Mouse (Mus musculus) left cerebral cortex, postnatal 10 days (tissue): Measurements from ENCODE around the gene Trim8. TPM values are rescaled to one million over a fixed set of nuclear protein-coding genes. Genes with fewer than 3 reads are reported as not detected.
A peak's percentile ranks its signal among the peaks of the same experiment; 100 is the strongest.

Experiments
- DNase-seq, 2 experiments: peaks; one replicate each; pipeline ENCODE4 v3.0.0; 2021 to 2022; ENCODE audit warnings: low spot score in 2 of 2, mixed read lengths in 1 of 2; ENCODE audit errors: extremely low spot score in 1 of 2
- intact Hi-C: fragments of 180-260 bp; cut with DNase I; formaldehyde crosslinking; loops from one replicate; pipeline ENCODE4 v1.15.1; 2025
- total RNA-seq, 2 experiments: library from RNA; stranded (reverse); gene quantifications; 2 replicates each; pipeline ENCODE4 v1.2.3; 2021

The Trim8 gene
- total RNA-seq, 2 experiments from 2014 or later: 101 to 108 TPM

- DNase-seq: peak in 1 of 2 experiments; percentile 51
- intact Hi-C loops: loop anchor here (2.0 kb wide), 1 partner anchor 29 kb away; no protein-coding TSS in a partner anchor
These were observed 29.8 kb downstream of the Trim8 start for GRCm38 (mm10) chr19:46531071-46532030.

- DNase-seq: peak in 1 of 2 experiments; percentile 74
- intact Hi-C loops: no loop called here
These were observed 30.7 kb downstream of the Trim8 start for GRCm38 (mm10) chr19:46532031-46532688.

- no peak for DNase-seq
- intact Hi-C loops: no loop called here
These were observed 31.6 kb downstream of the Trim8 start for GRCm38 (mm10) chr19:46533066-46533465.

GRCm38 (mm10) chr19:46533525-46533924, 32.0 kb downstream of the Trim8 start:
- DNase-seq: no peak

GRCm38 (mm10) chr19:46534542-46535098, 33.1 kb downstream of the Trim8 start:
- intact Hi-C loops: no loop called here
- DNase-seq: no peak

More at GRCm38 (mm10) chr19:46533525-46533924, 32.0 kb downstream of the Trim8 start:
- intact Hi-C loops: no loop called here

GRCm38 (mm10) chr19:46537357-46537756, 35.9 kb downstream of the Trim8 start:
- intact Hi-C loops: no loop called here
- no peak for DNase-seq

- no peak for DNase-seq
- intact Hi-C loops: no loop called here
These were observed 36.7 kb downstream of the Trim8 start for GRCm38 (mm10) chr19:46538213-46538612.

GRCm38 (mm10) chr19:46542750-46543149, 41.2 kb downstream of the Trim8 start:
- intact Hi-C loops: no loop called here
- no peak for DNase-seq

GRCm38 (mm10) chr19:46547565-46547964, 46.1 kb downstream of the Trim8 start:
- no peak for DNase-seq
- intact Hi-C loops: no loop called here

- intact Hi-C loops: no loop called here
- no peak for DNase-seq
These were observed 46.6 kb downstream of the Trim8 start for GRCm38 (mm10) chr19:46548110-46548509.

- no peak for DNase-seq
- intact Hi-C loops: no loop called here
These were observed 48.9 kb downstream of the Trim8 start for GRCm38 (mm10) chr19:46550385-46550784.

- intact Hi-C loops: no loop called here
- DNase-seq: no peak
These were observed 51.0 kb downstream of the Trim8 start for GRCm38 (mm10) chr19:46552496-46552895.

GRCm38 (mm10) chr19:46553541-46553955, 52.0 kb downstream of the Trim8 start:
- DNase-seq: peak in 1 of 2 experiments; percentile 79

GRCm38 (mm10) chr19:46558009-46558408, 56.5 kb downstream of the Trim8 start:
- intact Hi-C loops: no loop called here
- DNase-seq: no peak

More at GRCm38 (mm10) chr19:46553541-46553955, 52.0 kb downstream of the Trim8 start:
- intact Hi-C loops: no loop called here

- intact Hi-C loops: no loop called here
- DNase-seq: no peak
These were observed 57.1 kb downstream of the Trim8 start for GRCm38 (mm10) chr19:46558631-46559030.

- intact Hi-C loops: no loop called here
- peak; percentile 34 to 69 for DNase-seq
These were observed 60.6 kb downstream of the Trim8 start for GRCm38 (mm10) chr19:46562132-46562531.

- intact Hi-C loops: no loop called here
- no peak for DNase-seq
These were observed 61.3 kb downstream of the Trim8 start for GRCm38 (mm10) chr19:46562581-46563515.

GRCm38 (mm10) chr19:46563603-46564002, 62.1 kb downstream of the Trim8 start:
- no peak for DNase-seq
- intact Hi-C loops: no loop called here
